Mouse (Mus musculus): ENCODE data around the gene Usp39.

GRCm38 (mm10) chr6:72358086-72358764 is 13.2 kb upstream of the Usp39 start:
- no peak for TF ChIP-seq CTCF (IDR thresholded peaks at IDR 0.05; ENCODE audit: low read depth)
- no peak for TF ChIP-seq EP300 (optimal IDR thresholded peaks at IDR 0.05)

All from stomach, postnatal 0 days (tissue).